Mouse (Mus musculus) thymus, adult 2 months (tissue): ENCODE measurements at regions not wholly inside any gene's neighbourhood (a gene's known extent, or its start where the extent isn't known, plus 50 kb on each side); places are given as distances from the start of the nearest gene placed in this dataset.

Experiments
- CTCF ChIP-seq: fragments of 200-500 bp; IDR thresholded peaks from 2 replicates; pipeline ENCODE4 v1.5.1; 2012; ENCODE audit warnings: mild to moderate bottlenecking, control low read depth, low read length, moderate library complexity, borderline replicate concordance; ENCODE audit not compliant: control insufficient read depth, poor library complexity, insufficient read depth; ENCODE audit errors: extremely low read depth
- POLR2A ChIP-seq: fragments of 200-500 bp; IDR thresholded peaks from 2 replicates; pipeline ENCODE4 v1.6.1; 2012; ENCODE audit warnings: mild to moderate bottlenecking, low read length, control low read depth, moderate library complexity; ENCODE audit not compliant: control insufficient read depth, poor library complexity, insufficient read depth; ENCODE audit errors: extremely low read depth

DNA sequence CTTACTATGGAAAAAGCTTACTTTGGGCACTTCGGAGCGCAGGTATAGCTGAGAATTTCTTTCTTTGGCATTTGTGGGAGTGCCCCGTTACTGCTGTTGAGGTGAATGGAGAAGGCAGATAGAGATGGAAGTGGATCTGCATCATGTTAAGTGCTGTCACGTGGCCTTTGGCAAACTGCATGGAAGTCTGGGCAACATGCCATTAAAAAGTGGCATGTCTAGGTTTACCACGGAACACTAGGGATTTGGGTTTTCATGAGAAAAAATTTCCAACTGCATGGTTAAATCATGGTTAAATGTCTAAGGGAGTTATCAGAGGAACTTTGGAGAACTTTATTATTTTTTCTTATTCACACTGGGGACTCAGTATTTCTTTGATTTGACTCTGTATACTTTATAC lies 102.0 kb upstream of the Mmadhc start:
- TF ChIP-seq CTCF (no peak), POLR2A (no peak)
